ENCODE assay signal across 8 mouse cellular contexts in the genomic region with DNA sequence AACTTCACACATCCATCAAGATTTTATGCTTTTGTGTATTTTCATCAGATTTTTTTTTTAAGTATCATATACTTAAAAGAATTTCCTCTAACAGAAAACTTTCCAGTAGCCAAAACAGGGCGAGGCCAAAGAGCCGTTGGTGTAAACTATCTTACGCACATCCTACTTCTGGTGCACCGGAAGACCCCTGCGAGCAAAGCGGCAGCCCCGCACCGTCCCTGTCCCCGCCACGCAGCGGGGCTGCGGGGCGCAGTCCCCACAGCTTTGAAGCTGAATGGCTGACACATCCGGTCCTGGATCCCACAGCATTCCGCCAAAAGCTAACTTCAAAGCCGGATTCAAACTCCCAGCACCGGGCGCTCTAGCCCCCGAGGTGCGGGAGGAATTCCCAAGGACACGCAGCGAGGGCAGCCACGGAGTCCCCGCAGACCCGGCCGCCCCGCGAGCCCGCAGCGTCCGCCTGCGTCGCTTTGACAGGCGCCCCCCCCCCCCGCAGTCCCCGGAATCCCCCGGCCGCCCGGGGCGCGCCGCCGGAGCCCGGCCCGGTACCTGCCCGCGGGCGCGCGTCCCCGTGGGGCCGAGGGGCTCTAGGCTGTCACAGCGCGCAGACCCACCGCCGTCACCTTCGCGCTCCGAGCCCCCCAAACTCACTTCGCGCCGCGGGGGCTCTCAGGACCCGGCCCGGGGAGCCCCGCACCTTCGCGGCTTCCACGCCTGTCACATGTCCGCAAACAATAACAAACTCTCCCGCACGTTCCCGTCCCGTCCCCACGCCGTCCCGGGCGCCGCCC. TPM values are rescaled to one million over a fixed set of nuclear protein-coding genes. Genes with fewer than 3 reads are reported as not detected.
DNase-seq lines count a peak whose midpoint lies in the region; ATAC-seq lines count a peak whose summit lies in the region.

No protein-coding gene starts in this region.

- peak; percentile 39 for DNase-seq in cerebellum, adult 11 months
- DNase-seq in cerebellum, postnatal 4 days (ENCODE audit: low spot score in 2 of 2): no peak
- peak; percentile 67 for DNase-seq in ZHBTc4 (ENCODE audit: low read depth, low spot score)
- DNase-seq in spleen, postnatal 4 days (ENCODE audit: low spot score in 2 of 2): peak; percentile 40 to 80

- peak; percentile 24; the same call in 1 of the 2 replicates for ATAC-seq in erythroid progenitor cell, adult 5-6 weeks (replicated peaks; ENCODE audit: low FRiP score, poor library complexity, severe bottlenecking)
- peak; percentile 68 for ATAC-seq in inflammation-experienced regulatory T-cells, adult 6 months
- ATAC-seq in megakaryocyte progenitor cell, adult 5-6 weeks (replicated peaks; ENCODE audit: poor library complexity): peak; percentile 37
- no peak for ATAC-seq in frontal cortex, adult (ENCODE audit: low TSS enrichment)

RNA-seq across cellular contexts. Expression of a gene that starts 1.0 kb away (rescaled TPM):
- total RNA-seq in erythroid progenitor cell, adult 5-6 weeks (2015; ENCODE audit: low replicate concordance): 75.0 and 104 TPM in 2 replicates
- 124 and 167 TPM in 2 replicates for total RNA-seq in erythroid progenitor cell, adult 5-6 weeks (2017; ENCODE audit: low replicate concordance)
- polyA plus RNA-seq in inflammation-experienced regulatory T-cells, adult 6 months (2017; shearing (Covaris generic)): 100 to 1,000 TPM in 2 of 3 experiments, 10 to 100 TPM in 1; 81.9 to 104 (median 103) TPM
- total RNA-seq in megakaryocyte progenitor cell, adult 5-6 weeks (2015): 26.7 and 32.2 TPM in 2 replicates
- total RNA-seq in megakaryocyte progenitor cell, adult 5-6 weeks (2017): 26.2 and 33.4 TPM in 2 replicates

Comparison
In these comparisons a context has a peak if more than half of its experiments do, and no peak if none do; other contexts are left out.
1. DNase-seq: peak in cerebellum, adult 11 months (single experiment), ZHBTc4 (single experiment) and spleen, postnatal 4 days (2 of 2); none in cerebellum, postnatal 4 days (0 of 2).